Mouse (Mus musculus) Patski (cell line): ENCODE results near the gene Irgq. TPM values are rescaled to one million over a fixed set of nuclear protein-coding genes. Genes with fewer than 3 reads are reported as not detected.
A peak's percentile ranks its signal among the peaks of the same experiment; 100 is the strongest.
"Not testable (repeated sequence)": the region's sequence is repeated elsewhere in the genome, so short reads cannot be mapped to it uniquely, and the experiment has no call there.

ENCODE experiments used
- ATAC-seq: fragments of 100-300 bp; one replicate; pipeline ENCODE4 v1.8.0; 2021
- CTCF ChIA-PET: fragments of 350-600 bp; sonication (Branson Sonifier 250); formaldehyde crosslinking; loops from one replicate; lab custom pipeline; 2022; ENCODE audit warnings: inconsistent platforms; lab: Charles Lee
- POLR2A ChIA-PET: fragments of 350-600 bp; sonication (Branson Sonifier 250); formaldehyde crosslinking; loops from one replicate; lab custom pipeline; 2022; ENCODE audit warnings: antibody characterized with exemption, inconsistent platforms; lab: Charles Lee
- DNase-seq: peaks from one replicate; pipeline ENCODE4 v3.0.0-alpha.2; 2011; ENCODE audit warnings: low read depth, low spot score
- H3K27me3 ChIP-seq: fragments of 371-371 bp; one replicate; pipeline ENCODE4 v1.5.1; 2021
- CTCF ChIP-seq: fragments of 100-300 bp; IDR thresholded peaks from one replicate; pipeline ENCODE4 v1.5.1; 2021
- in situ Hi-C: fragments of 300-500 bp; cut with MboI; formaldehyde crosslinking; loops from 3 replicates; pipeline ENCODE4 v1.11.1; 2018; ENCODE audit warnings: low pct_unique_long_range_greater_than_20kb, mixed read lengths
- polyA plus RNA-seq: library from polyadenylated mRNA; unstranded; gene quantifications from one replicate; pipeline ENCODE4 v1.2.3, GENCODE M21; 2021

The Irgq gene
- 28.8 TPM for polyA plus RNA-seq

GRCm38 (mm10) chr7:24530062-24530931 lies at the start of gene Irgq:
TSS of gene Irgq (plus strand) at chr7:24530689.
- in situ Hi-C loops = loop anchor here (5.0 kb wide), 1 partner anchor 42 kb away; no protein-coding TSS in a partner anchor
- ChIA-PET CTCF (interaction anchor here (0.8 to 3.3 kb wide), 11 partner anchors 14 to 132 kb away, joined by 3 to 32 read pairs (median 5); partner anchors contain the start of genes Pinlyp, Xrcc1 and Zfp428), POLR2A (interaction anchor here (0.9 to 2.6 kb wide), 5 partner anchors 12 to 72 kb away, joined by 3 to 15 read pairs (median 7); partner anchors contain the start of genes Pinlyp, Xrcc1 and Zfp428)
- no peak for TF ChIP-seq CTCF
- H3K27me3 ChIP-seq = no peaks in the 10 kb centered on the region
- DNase-seq (peak; percentile 97), ATAC-seq (peak; percentile 51)

- no peak for TF ChIP-seq CTCF
- CTCF ChIA-PET = interaction anchor here (1.5 to 1.9 kb wide), 2 partner anchors 8 to 39 kb away, joined by 4 to 5 read pairs; no protein-coding TSS in a partner anchor
- ATAC-seq (no peak), DNase-seq (no peak)
- H3K27me3 ChIP-seq = no peaks in the 10 kb centered on the region
- POLR2A ChIA-PET = interaction anchor here (1.1 kb wide), 1 partner anchor 57 kb away, joined by 3 read pairs; no protein-coding TSS in a partner anchor
- in situ Hi-C loops = no loop called here
Observed at GRCm38 (mm10) chr7:24480986-24481473, 49.5 kb upstream of the Irgq start.

- POLR2A ChIA-PET = interaction anchor here (1.1 kb wide), 1 partner anchor 56 kb away, joined by 3 read pairs; no protein-coding TSS in a partner anchor
- H3K27me3 ChIP-seq = no peaks in the 10 kb centered on the region
- CTCF ChIA-PET = interaction anchor here (1.5 to 1.9 kb wide), 2 partner anchors 9 to 40 kb away, joined by 4 to 5 read pairs; no protein-coding TSS in a partner anchor
- in situ Hi-C loops = no loop called here
- TF ChIP-seq CTCF = no peak
- DNase-seq (no peak), ATAC-seq (peak; percentile 80)
Observed at GRCm38 (mm10) chr7:24481474-24482207, 48.8 kb upstream of the Irgq start, which contains the start of gene Cadm4. TSS of gene Cadm4 (plus strand) at chr7:24482023.

GRCm38 (mm10) chr7:24482208-24483020 lies 48.1 kb upstream of the Irgq start:
- no peak for TF ChIP-seq CTCF
- no peaks in the 10 kb centered on the region for H3K27me3 ChIP-seq
- POLR2A ChIA-PET = interaction anchor here (1.1 kb wide), 1 partner anchor 55 kb away, joined by 3 read pairs; no protein-coding TSS in a partner anchor
- DNase-seq = no peak
- CTCF ChIA-PET = interaction anchor here (1.5 kb wide), 1 partner anchor 9 kb away, joined by 4 read pairs; no protein-coding TSS in a partner anchor
- in situ Hi-C loops = no loop called here
- ATAC-seq = no peak

GRCm38 (mm10) chr7:24483291-24483690 lies 47.2 kb upstream of the Irgq start:
- in situ Hi-C loops, ATAC-seq, H3K27me3 ChIP-seq, DNase-seq: not testable (repeated sequence)
- CTCF ChIA-PET = interaction anchor here (0.9 kb wide), 1 partner anchor 41 kb away, joined by 4 read pairs; no protein-coding TSS in a partner anchor
- POLR2A ChIA-PET = interaction anchor here (1.3 kb wide), 1 partner anchor 24 kb away, joined by 3 read pairs; the partner anchor contains the start of gene Zfp428

- ChIA-PET POLR2A (no interaction called here), CTCF (interaction anchor here (1.9 kb wide), 1 partner anchor 12 kb away, joined by 7 read pairs; no protein-coding TSS in a partner anchor)
- no peak for DNase-seq
- no peak for ATAC-seq
- no peak for TF ChIP-seq CTCF
- in situ Hi-C loops = no loop called here
- no peaks in the 10 kb centered on the region for H3K27me3 ChIP-seq
Observed at GRCm38 (mm10) chr7:24485481-24485880, 45.0 kb upstream of the Irgq start.

GRCm38 (mm10) chr7:24486654-24487130 lies 43.8 kb upstream of the Irgq start:
- ATAC-seq (no peak), DNase-seq (no peak)
- POLR2A ChIA-PET = no interaction called here
- no peak for TF ChIP-seq CTCF
- CTCF ChIA-PET = interaction anchor here (0.7 to 0.8 kb wide), 2 partner anchors 13 to 79 kb away, joined by 3 to 5 read pairs; no protein-coding TSS in a partner anchor
- in situ Hi-C loops = no loop called here
- no peaks in the 10 kb centered on the region for H3K27me3 ChIP-seq

- CTCF ChIA-PET = interaction anchor here (0.8 to 1.3 kb wide), 2 partner anchors 11 to 78 kb away, joined by 3 to 4 read pairs; no protein-coding TSS in a partner anchor
Observed at GRCm38 (mm10) chr7:24487403-24487802, 43.1 kb upstream of the Irgq start.

GRCm38 (mm10) chr7:24488303-24488702 lies 42.2 kb upstream of the Irgq start:
- in situ Hi-C loops = no loop called here
- DNase-seq (no peak), ATAC-seq (no peak)
- POLR2A ChIA-PET = interaction anchor here (0.6 kb wide), 1 partner anchor 313 kb away, joined by 4 read pairs; the partner anchor contains the start of gene Zfp114
- TF ChIP-seq CTCF = no peak
- H3K27me3 ChIP-seq = no peaks in the 10 kb centered on the region
- CTCF ChIA-PET = interaction anchor here (1.3 kb wide), 1 partner anchor 10 kb away, joined by 4 read pairs; no protein-coding TSS in a partner anchor

More at GRCm38 (mm10) chr7:24487403-24487802, 43.1 kb upstream of the Irgq start:
- in situ Hi-C loops = no loop called here
- no peak for TF ChIP-seq CTCF
- DNase-seq = no peak
- no peaks in the 10 kb centered on the region for H3K27me3 ChIP-seq
- POLR2A ChIA-PET = no interaction called here
- ATAC-seq = no peak
